Mouse (Mus musculus) gastrocnemius, adult 8-10 months (tissue): ENCODE data around the gene Gm3033. TPM values are rescaled to one million over a fixed set of nuclear protein-coding genes. Genes with fewer than 3 reads are reported as not detected.
"Not testable (repeated sequence)": the region's sequence is repeated elsewhere in the genome, so short reads cannot be mapped to it uniquely, and the experiment has no call there.

Experiments
- DNase-seq, 2 experiments: peaks; one replicate each; pipeline ENCODE4 v3.0.0; 2022; ENCODE audit warnings: low spot score in 2 of 2
- total RNA-seq, 4 experiments: library from RNA; stranded (reverse); gene quantifications; 2 replicates each; pipeline ENCODE4 v1.2.4; 2022

Gene Gm3033
- total RNA-seq, result not detected

GRCm38 (mm10) chr14:3845945-3846344 lies at the start of gene Gm3033:
Gm3033 (plus strand) TSS chr14:3846245.
- DNase-seq, result not testable (repeated sequence)

- DNase-seq, result not testable (repeated sequence)
These were observed 36.3 kb upstream of the Gm3033 start, which contains the start of gene Gm3002 for GRCm38 (mm10) chr14:3809774-3810173. Gm3002 (plus strand) TSS chr14:3810074.

GRCm38 (mm10) chr14:3883872-3884271 lies 37.8 kb downstream of the Gm3033 start, which contains the start of gene Gm2916:
Gm2916 (plus strand) TSS chr14:3884172.
- DNase-seq, result not testable (repeated sequence)

Other genes starting within 250 kb of the Gm3033 start
- not detected for gene Gm3012, start 211.7 kb upstream of the Gm3033 start, total RNA-seq
- gene Gm3020, start 194.2 kb upstream of the Gm3033 start, total RNA-seq, result under 1 TPM in 1 of 4 experiments, not detected in 3; 0.13 TPM
- not detected for gene Gm3043, start 157.5 kb upstream of the Gm3033 start, total RNA-seq
- gene Gm3002, start 36.2 kb upstream of the Gm3033 start, total RNA-seq, result not detected
- gene Gm2916, start 37.9 kb downstream of the Gm3033 start, total RNA-seq, result not detected
- gene Gm3029, start 85.5 kb downstream of the Gm3033 start, total RNA-seq, result not detected
- gene Gm3095, start 117.3 kb downstream of the Gm3033 start, total RNA-seq, result not detected
- gene Gm3099, start 152.1 kb downstream of the Gm3033 start, total RNA-seq, result not detected
- under 1 TPM in 1 of 4 experiments, not detected in 3; 0.38 TPM for gene Gm5796, start 177.7 kb downstream of the Gm3033 start, total RNA-seq
- gene Gm3115, start 237.9 kb downstream of the Gm3033 start, total RNA-seq, result not detected